Mouse (Mus musculus) liver, adult (tissue): Measurements from ENCODE around the gene Nrm.

ENCODE experiments used
- GATA4 ChIP-seq: IDR thresholded peaks from 2 replicates; pipeline ENCODE4 v1.6.1; 2014; ENCODE audit warnings: mild to moderate bottlenecking, low read length; ENCODE audit not compliant: insufficient replicate concordance

Gene Nrm

GRCm38 (mm10) chr17:35873774-35874519, 12.8 kb downstream of the Nrm start:
- TF ChIP-seq GATA4 = no peak

DNA sequence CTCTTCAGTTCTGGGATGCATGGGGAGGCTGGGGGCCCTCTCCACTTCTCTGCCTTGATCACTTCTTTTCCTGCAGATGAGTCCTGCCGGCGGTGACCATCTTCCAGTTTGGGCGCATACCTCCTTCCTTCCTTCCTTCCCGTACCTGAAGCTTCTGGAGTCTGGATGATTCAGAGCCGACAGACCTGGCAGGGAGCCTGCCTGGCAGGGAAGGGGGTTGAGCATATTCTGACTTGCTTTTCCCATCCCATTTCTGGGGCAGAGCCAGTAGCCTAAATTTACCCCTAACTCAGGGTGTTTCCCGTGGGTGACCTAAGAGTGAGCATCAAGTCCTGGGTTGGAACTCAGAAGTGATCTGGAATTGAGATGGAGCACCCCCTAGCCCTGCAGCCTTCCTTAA, 13.6 kb downstream of the Nrm start:
- TF ChIP-seq GATA4 = no peak

- peak; percentile 60; the same call in 1 of the 2 replicates for TF ChIP-seq GATA4
Observed at GRCm38 (mm10) chr17:35879245-35880057, 18.3 kb downstream of the Nrm start, which contains the start of gene Dhx16. Gene Dhx16, plus strand, starts transcription at chr17:35879819.

- no peak for TF ChIP-seq GATA4
Observed at GRCm38 (mm10) chr17:35882924-35883323, 21.8 kb downstream of the Nrm start.

DNA sequence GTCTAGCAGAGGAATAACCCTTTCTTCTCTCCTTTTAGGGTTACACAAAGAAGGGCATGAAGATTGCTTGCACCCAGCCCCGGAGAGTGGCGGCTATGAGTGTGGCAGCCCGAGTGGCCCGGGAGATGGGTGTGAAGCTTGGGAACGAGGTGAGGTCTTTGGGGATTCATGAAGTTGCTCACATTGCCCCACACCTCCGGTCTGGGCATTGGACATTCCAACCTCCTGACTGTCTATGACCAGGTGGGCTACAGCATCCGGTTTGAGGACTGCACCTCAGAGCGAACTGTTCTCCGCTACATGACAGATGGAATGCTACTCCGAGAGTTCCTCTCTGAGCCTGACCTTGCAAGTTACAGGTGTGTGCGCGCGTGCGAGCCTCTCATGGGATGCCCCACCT, 22.7 kb downstream of the Nrm start:
- no peak for TF ChIP-seq GATA4

DNA sequence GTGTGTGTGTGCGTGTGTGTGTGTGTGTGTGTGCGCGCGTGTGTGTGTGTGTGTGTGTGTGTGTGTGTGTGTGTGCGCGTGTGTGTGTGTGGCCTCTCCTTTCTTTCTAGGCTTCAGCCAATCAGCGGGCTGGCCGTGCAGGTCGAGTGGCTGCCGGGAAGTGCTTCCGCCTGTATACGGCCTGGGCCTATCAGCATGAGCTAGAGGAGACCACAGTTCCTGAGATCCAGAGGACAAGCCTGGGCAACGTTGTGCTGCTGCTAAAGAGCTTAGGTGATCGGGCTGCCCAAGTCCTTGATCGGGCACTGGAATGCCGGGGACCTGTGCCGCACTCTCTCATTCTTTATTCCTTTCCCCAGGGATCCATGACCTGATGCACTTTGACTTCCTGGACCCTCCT, 26.6 kb downstream of the Nrm start:
- TF ChIP-seq GATA4 = no peak

GRCm38 (mm10) chr17:35896781-35897643, 35.9 kb downstream of the Nrm start, which contains the start of gene 2310061I04Rik:
Gene 2310061I04Rik, minus strand, starts transcription at chr17:35897431.
- TF ChIP-seq GATA4 = peak; percentile 20; the same call in 1 of the 2 replicates

- TF ChIP-seq GATA4 = no peak
Observed at GRCm38 (mm10) chr17:35897644-35898573, 36.8 kb downstream of the Nrm start.

- TF ChIP-seq GATA4 = no peak
Observed at GRCm38 (mm10) chr17:35900636-35901035, 39.5 kb downstream of the Nrm start.

DNA sequence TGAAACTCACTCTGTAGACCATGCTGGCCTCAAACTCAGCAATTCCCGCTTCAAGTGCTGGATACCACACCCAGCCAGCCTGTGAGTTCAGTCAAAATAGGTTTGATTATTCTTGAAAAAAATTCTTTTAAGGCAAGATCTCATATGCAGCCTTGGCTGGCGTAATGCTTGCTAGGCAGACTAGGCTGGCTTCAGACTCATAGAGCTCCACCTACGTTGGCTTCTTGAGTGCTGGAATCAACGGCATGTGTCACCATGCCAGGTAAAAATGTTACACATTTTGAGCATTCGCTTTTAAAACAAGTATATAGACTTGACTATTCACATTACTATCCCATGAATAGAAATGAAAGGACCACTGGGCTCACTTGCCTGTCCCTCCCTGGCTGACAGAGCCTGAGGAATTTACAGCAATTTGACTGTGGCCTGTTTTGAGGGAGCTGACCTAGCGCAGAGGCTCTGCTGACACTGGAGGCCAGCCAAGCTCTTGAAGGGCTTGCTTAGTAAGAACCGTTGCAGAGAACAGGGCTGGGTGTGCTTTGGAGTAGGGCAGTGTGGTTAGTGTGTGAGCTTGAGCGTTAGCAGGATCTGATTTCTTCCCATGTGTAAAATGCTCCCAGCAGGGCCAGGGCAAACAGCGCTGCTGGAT, 42.3 kb downstream of the Nrm start:
- no peak for TF ChIP-seq GATA4

DNA sequence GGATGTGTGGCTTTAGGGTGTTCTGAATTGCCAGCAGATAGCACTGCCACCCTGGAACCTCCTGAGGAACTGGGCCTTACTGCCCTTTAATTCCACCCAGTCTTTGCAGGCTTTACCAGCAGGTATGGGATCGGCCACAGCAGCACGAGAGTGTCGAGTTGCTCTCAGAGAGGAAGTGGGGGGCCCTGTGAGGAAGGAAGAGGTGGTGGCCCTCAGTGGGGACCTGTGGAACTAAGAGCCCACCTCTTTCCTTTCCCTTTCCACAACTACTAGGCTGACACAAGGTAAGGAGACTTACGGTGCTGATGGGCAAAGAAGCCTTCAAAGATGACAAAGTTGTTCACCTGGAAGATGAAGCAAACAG, 42.9 kb downstream of the Nrm start:
- no peak for TF ChIP-seq GATA4

- TF ChIP-seq GATA4 = no peak
Observed at GRCm38 (mm10) chr17:35905587-35905986, 44.5 kb downstream of the Nrm start.

GRCm38 (mm10) chr17:35907609-35908008, 46.5 kb downstream of the Nrm start:
- TF ChIP-seq GATA4 = no peak
